Mouse (Mus musculus) yolk sac, embryonic 10.5 days (tissue): ENCODE results near the gene Tcp10a.
"Not testable (repeated sequence)": the region's sequence is repeated elsewhere in the genome, so short reads cannot be mapped to it uniquely, and the experiment has no call there.

Source experiments
- DNase-seq: peaks from one replicate; pipeline ENCODE4 v3.0.0-alpha.2; 2017; ENCODE audit warnings: low spot score

The Tcp10a gene

GRCm38 (mm10) chr17:7369401-7369800 lies 45.0 kb downstream of the Tcp10a start:
- DNase-seq, result not testable (repeated sequence)

DNA sequence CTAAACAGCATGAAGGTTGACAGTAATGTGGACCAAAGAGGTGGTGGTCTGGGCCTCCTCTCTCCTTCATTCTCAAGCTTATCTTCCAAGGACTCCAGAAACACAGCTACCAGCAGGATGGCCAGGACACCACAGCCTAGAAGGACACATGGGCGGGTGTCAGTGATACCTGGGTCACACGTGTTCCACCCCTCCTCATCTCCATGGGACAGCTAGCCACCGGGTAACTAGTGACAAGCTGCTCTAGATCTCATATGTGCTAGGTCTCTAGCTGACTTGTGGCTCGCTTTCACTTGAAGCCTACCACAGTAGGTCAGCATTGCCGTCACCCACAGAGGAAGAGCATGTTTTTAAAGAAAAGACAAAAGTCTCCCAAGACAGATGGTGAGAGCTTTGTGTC lies 47.4 kb downstream of the Tcp10a start, which contains the start of gene Gm49630:
TSS of gene Gm49630 (minus strand) at position 101 of the 400 bp plus-strand sequence.
- DNase-seq, result not testable (repeated sequence)

DNA sequence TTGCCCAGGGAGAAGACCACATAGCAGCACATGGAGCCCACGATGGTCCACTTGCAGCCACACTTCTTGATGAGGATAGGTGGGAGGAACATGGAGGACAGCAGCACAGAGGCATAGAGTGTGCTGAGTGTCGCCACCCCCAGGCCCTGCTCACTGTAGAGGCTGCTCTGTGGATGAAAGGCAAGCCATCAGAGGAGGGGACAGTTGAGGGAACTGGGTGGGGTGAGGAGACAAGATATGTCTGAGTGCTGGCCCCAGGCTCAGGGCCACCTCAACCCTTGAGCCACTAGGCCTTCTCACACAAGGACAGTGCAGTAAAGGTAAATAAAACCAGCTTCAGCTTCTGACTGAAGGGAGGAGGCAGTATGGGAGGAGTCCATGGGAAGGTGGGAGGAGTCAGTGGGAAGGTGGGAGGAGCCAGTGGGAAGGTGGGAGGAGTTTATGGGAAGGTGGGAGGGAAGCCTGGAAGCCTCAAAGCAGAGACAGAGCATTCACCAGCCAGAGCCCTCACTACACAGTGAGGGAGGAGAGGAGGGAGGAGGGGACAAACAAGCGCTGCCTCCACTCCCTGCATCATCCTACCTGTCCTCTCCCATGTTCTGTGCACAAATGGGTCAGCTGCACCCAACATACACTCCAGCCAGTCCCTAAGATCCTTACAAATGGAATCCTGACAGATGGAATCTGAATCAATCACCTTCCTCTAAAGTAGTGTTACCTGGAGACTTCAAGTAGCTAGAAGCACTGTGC lies 52.7 kb downstream of the Tcp10a start:
- DNase-seq, result not testable (repeated sequence)

- DNase-seq, result not testable (repeated sequence)
Measured at GRCm38 (mm10) chr17:7377907-7378306, 53.5 kb downstream of the Tcp10a start.

DNA sequence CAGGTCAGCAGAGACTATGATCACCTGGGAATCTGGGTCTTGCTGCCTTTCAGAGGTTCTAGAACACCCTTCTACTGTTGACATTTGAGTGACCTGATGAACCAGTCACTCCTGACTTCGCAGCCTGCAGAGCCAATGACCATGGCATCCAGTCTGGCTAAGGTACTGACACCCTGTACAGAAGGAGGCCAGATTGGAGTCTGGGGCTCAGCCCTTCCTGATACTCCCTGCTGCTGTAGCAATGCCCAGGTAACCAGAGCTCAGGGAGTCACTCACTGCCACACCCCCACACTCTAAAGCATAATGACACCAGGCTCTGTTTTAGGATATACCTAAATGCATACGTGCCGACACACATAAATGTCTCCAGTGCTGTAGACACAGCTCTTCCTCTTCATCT lies 58.3 kb downstream of the Tcp10a start:
- DNase-seq, result not testable (repeated sequence)

GRCm38 (mm10) chr17:7383167-7384143 lies 59.0 kb downstream of the Tcp10a start:
- DNase-seq, result not testable (repeated sequence)

DNA sequence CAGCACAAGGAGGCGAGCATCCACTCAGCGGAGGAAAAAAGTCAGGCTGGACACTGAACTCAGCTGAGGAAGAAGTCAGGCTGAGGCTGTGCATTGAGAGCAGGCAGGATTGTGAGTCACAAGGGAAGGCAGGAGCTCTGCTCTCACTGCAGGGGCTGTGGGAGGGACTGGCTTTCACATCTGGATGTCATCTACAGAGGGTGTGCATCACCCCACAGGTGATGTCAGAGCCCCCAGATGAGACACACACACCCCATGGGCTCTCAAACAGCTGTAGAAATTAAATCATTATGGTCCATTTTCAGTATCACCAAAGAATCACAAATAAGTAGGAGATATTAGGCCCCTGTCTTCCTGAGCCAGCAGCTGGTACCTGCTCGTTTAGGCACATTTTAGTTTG lies 60.9 kb downstream of the Tcp10a start, which contains the start of gene Unc93a2:
TSS of gene Unc93a2 (minus strand) at position 101 of the 400 bp plus-strand sequence.
- not testable (repeated sequence) for DNase-seq

DNA sequence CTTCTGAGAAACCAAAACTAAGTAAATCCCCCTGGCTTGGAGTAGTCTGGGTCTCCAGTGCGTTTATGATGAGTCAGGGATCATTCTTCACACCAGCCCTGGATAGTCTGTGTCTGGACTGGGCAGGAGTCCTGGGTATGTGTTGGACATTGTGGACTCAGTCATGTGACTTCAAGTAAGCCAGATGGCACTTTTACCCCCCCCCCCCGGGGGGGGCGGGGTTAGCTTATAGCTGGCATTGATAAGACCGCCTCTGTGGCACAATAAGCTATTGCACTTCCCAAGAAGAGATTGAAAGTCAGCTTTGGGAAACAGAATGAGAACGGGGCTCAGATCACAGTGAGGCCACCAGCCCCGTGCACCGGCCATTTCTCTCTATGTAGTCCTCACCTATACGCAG lies 61.6 kb downstream of the Tcp10a start:
- DNase-seq, result not testable (repeated sequence)

- DNase-seq, result not testable (repeated sequence)
Measured at GRCm38 (mm10) chr17:7388341-7388957, 64.0 kb downstream of the Tcp10a start.

GRCm38 (mm10) chr17:7388958-7389356 lies 64.5 kb downstream of the Tcp10a start:
- not testable (repeated sequence) for DNase-seq

- not testable (repeated sequence) for DNase-seq
Measured at GRCm38 (mm10) chr17:7389898-7390297, 65.5 kb downstream of the Tcp10a start.

DNA sequence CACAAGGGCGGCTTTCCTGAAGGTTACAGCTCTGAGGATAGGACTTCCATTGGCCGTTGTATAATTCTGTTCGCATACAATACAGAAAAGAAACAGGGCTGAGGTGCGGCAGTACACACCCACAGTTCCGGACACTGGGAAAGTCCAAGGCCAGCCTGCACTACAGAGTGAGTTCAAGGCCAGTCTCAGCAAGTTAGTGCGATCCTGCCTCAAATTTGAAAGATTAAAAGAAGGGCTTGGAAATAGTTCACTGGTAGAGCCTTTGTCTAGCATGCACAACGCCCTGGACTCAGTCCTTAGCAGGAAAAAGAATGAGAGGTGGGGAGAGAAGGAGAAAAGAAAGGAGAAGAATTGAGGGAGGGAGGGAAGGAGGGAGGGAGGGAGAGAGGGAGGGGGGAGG lies 70.7 kb downstream of the Tcp10a start:
- not testable (repeated sequence) for DNase-seq
